Mouse (Mus musculus): Measurements from ENCODE around the gene Cdh5.
"Not testable (repeated sequence)": the region's sequence is repeated elsewhere in the genome, so short reads cannot be mapped to it uniquely, and the experiment has no call there.

Gene Cdh5

DNA sequence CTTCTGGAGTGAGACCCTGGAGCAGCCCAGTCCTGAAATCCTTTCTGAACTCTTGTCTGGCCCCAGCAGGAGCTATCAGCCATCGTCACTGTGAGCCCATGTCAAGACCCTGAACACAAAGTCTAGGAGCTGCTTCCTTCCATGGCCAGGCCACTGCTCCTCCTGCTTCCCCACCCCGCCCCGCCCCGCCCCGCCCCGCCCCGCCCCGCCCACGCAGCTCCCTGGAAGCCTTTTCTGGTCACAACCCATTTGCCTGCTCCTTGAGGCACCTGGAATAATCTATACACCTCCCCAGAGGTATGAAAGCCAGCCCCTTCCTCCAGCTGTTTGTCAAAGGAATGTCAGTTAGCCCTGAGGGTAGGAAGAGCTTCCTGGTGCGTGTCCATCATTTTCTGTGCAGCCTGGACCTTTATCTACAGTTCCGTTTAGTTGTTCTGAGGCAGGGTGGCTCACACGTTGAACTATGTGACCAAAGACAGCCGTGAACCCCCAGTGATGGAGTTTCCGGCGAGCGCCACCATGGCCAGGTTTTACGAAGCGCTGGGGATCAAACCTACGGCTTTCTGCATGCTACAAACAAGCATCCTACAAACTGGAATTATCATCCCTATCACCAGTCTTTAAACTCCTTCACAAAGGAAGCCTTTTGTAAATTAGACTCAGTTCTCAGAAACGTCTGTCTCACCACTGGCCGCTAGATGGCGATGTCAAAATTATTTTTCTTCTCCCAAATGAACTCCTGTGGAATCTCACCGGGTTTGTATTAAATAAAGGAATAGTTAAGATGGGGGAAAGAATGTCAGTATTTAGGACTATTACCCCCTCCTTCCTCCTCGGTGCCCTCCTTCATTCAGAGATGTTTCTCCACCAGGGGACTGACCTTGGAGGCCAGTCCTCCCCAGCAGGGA is 10.2 kb upstream of the Cdh5 start:
- not testable (repeated sequence) for DNase-seq (ENCODE audit: low spot score in 2 of 2)

- no peak for DNase-seq (ENCODE audit: low spot score in 2 of 2)
These were observed 8.1 kb upstream of the Cdh5 start for GRCm38 (mm10) chr8:104093336-104093735.

DNA sequence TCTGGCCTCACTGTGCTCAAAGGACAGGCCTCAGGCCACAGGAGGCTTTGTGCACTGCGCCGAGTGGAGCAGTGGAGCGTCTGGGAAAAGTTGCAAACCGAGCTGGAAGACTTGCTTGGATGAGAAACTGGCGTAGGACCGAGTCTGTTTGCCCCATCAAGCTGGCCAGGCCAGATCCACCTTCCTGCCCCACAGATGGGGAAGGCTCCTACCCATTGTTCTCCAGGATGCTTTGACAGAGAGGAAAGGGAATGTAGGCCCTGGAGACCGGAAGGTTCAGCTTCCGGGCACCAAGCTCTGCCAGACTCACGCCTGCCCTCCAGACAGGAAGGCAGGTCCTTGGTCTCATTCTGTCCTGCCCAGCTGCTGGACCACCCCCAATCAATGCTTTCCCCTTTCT is 5.8 kb upstream of the Cdh5 start:
- DNase-seq (ENCODE audit: low spot score in 2 of 2) = no peak

GRCm38 (mm10) chr8:104096644-104097043 is 4.8 kb upstream of the Cdh5 start:
- DNase-seq (ENCODE audit: low spot score in 2 of 2) = no peak

GRCm38 (mm10) chr8:104098671-104099346 is 2.6 kb upstream of the Cdh5 start:
- DNase-seq (ENCODE audit: low spot score in 2 of 2) = peak; percentile 27 to 62

DNA sequence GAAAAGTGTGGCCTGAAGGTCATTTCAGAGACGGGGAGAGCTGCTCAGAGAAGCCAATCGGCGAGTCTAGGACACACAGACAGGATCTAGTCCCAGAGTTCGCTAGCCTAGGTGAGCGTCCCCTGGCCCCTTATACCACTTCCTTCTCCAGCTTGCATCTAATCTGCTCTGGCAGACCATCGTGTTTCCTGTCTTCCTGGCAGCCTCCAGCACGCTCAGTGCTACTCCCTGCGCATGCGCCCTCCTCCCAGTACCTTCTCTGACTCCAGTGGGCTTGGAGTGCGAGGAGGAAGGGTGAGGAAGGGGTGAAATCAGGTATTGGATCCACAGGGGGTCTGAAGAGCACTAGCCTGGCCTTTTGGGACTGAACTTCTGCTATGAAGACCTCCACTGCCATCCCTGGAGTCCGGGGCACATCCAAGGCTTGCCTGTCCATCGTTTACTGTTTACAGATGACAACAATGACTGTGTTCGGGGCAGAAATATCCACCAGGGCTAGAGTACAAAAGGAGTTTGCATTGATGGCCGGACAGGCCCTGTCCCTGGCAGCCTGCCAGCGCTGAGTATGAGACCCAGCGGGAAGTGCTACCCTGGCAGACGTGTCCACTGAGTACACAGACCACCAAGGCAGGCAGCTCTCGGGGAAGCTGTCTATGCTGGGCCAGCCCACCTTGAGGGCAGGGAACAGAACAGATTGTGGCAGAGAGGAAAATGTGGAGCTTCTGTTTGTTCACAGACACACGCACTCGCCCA is 1.9 kb upstream of the Cdh5 start:
- peak; percentile 25 to 27 for DNase-seq (ENCODE audit: low spot score in 2 of 2)

GRCm38 (mm10) chr8:104100724-104101123 is 701 bp upstream of the Cdh5 start:
- DNase-seq (ENCODE audit: low spot score in 2 of 2) = not testable (repeated sequence)

GRCm38 (mm10) chr8:104103462-104103861 is 2.0 kb downstream of the Cdh5 start:
- no peak for DNase-seq (ENCODE audit: low spot score in 2 of 2)

DNA sequence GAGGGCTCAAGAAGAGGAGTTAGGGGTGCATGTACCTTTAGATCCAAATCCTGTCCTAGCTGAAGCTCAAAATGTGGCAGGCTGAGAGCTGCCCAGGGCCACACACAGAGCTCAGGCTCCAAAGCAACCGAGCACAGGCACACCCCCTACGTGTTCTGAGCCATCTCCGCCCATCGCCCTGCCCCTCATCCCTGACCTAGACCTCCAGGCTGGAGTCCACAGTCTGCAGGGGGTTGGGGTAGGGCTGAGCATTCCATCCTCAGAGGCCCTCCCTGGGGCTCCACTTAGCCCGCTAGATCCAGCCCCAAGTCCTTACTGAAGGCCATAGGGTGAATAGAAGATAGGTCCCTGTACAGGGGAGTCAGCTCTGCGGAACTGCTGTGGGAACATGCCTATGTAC is 4.3 kb downstream of the Cdh5 start:
- no peak for DNase-seq (ENCODE audit: low spot score in 2 of 2)

DNA sequence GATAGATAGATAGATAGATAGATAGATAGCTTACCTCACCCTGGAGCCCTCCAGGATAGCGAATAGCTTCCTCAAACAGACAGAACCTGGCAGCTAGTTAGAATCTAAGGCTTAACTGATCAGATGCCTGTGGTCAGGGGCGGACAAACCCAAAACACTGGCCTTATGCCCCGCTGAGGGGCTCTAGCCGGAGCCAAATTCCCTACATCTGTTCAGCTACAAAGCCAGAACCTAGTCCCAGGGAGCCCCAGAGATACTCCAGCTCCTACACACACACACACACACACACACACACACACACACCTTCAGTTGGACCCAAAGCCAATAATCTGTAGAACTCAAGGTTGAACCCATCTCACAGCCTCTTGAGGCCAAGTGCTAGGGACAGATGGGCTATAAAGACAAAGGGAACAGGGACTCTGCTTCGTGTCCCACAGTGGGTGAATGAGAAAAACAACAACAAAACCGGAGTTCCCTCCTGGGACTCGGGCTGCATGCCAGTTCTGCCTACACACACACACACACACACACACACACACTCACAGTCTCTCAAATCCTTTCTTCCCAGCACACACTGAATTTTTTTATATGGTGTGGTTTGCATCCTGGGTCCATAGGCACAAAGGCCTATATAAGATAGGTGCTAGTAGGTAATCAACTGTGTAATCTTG is 5.0 kb downstream of the Cdh5 start:
- no peak for DNase-seq (ENCODE audit: low spot score in 2 of 2)

- DNase-seq (ENCODE audit: low spot score in 2 of 2) = no peak
These were observed 5.7 kb downstream of the Cdh5 start for GRCm38 (mm10) chr8:104107111-104107510.

DNA sequence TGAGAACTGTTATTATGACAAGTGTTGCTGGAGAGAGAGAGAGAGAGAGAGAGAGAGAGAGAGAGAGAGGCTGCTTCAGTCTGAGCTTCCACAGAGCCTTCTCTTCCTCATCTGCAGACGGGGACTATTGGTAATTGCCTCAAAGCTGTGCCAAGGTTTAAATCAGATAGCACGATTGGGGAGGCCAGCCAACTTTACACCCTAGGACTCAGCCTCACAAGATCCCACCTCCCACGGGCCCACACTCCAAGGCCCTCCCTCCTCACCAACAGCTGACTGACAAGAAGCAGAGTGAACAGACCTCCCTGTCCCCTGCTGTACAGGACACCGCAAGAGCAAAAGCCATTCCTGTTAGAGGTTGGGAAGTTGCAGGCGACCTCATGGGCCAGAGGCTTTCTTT is 6.6 kb downstream of the Cdh5 start:
- no peak for DNase-seq (ENCODE audit: low spot score in 2 of 2)

DNA sequence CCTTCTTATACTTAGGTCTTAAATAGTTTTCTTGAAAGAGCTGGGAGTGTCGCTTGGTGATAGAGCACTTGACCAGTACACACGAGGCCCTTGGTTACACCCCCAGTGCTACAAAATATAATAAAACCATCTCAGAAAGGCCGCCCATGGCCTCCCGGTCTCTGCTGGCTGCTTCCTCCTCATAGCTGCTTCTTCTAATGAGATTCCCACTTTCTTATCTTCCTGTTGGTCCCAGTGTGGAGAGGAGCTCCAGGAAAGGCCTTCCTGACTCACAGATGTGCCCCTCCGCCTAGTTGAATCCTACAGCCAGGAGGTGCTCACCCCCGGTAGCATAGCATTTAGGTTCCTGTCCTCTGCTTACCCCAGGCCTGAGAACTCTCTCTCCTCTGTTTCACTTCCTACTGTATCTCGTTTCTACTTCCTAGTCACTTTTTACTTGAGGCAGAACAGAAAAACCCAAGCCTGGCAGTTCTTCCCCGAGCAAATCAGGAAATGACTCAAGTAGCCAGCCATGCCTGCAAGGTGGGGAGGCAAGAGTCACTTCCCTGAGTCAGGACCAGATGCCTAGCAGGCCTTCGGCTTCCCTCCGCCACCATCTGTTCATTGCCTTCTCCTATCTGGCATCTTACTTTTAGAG is 9.2 kb downstream of the Cdh5 start:
- peak in 1 of 2 experiments; percentile 17 for DNase-seq (ENCODE audit: low spot score in 2 of 2)

DNA sequence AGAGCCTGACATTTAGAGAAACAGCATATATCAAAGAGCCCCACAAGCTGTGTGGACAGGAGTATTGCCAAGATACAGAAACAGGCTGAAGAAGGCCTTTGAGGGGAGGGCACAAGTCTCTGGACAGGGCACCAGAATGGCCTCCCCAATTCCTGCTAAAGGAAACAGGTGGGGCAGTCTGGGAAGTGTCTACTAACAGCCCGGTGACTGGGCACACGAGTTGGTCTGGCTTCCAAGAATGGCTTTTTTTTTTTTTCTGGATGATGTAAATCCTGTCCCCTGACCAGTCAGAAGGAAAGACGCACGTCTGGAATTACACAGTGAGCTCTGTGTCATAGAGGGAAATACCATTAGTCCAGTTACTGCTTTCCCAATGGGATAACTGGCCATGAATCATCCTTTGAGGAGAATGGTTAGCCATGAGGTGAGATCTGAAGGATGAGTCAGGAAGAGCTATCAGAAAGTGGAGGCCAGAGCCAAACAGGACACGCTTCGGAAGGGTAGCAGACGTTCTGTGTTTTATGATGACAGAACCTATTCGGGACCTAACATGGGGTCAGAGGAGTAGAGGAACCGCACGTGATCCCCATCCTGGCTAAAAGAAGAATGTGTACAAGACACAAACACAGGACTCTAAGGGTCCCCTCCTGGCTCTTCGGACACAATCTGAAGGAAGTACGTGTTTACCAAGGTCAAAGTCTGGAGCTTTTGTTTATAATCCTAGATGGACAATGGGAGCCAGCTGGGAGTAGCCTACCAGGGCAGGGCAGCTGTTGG is 20.4 kb downstream of the Cdh5 start:
- no peak for DNase-seq (ENCODE audit: low spot score in 2 of 2)

DNA sequence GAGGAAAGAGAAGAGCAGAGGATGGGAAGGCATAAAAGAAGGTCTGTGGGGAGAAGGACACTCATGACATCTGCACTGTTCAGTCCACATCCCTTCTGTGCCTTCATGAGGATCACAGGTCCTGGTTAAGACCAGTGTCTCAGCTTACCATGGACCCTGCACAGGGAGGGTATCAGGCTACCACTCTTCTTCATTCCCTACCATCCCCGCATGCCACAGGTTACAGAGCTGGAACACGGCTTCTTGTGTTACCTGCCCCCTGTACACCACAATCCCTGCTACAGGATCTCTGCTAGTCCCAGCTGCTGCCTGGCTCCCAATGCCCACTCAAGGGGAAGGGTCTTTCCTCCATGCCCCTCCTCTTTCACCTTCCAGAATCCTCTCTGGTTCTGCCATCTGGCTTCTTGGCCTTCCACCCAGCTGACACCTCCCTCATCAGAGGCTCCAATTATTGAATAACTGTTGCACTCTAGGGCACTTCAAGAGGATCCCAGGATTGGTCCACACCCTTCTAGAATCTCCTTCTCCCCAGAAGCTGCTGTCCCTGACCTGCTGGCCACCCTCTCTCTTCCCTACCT is 21.7 kb downstream of the Cdh5 start:
- DNase-seq (ENCODE audit: low spot score in 2 of 2) = no peak

- DNase-seq (ENCODE audit: low spot score in 2 of 2) = no peak
These were observed 23.1 kb downstream of the Cdh5 start for GRCm38 (mm10) chr8:104124534-104124933.

DNA sequence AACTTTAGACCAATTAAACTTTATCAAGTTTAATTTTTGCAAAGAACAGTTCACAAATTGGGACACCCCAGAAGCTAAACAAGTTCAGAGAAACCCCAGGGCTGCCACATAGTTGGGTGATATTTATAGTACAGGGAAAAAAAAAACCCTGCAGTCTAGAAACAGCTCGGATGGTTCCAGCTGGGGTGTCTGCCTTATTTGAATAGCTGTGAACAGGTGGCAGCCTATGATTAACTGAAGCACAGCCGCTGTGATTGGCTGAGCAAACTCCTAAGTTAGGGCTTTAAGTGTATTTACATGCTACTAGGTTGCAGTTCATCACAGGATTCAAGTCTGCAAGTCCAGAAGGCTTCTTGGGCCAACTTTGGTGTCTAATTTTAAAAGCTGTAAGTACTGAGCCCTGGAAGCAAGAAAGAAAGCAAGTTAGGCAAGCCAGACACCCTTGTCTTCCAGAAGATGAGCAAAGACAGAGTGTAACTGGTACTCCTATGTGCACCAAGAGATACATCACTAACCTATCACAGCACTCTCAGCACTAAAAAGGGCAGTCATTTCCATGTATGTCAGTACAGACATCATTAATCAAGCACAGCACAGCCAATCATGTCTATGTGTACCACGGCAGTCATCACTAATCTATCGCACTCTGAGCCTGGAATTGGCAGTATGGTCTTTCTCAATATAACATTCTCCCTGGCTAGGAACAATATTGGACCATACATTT is 25.9 kb downstream of the Cdh5 start:
- DNase-seq (ENCODE audit: low spot score in 2 of 2) = peak in 1 of 2 experiments; percentile 19

- no peak for DNase-seq (ENCODE audit: low spot score in 2 of 2)
These were observed 29.5 kb downstream of the Cdh5 start for GRCm38 (mm10) chr8:104130916-104131315.

DNA sequence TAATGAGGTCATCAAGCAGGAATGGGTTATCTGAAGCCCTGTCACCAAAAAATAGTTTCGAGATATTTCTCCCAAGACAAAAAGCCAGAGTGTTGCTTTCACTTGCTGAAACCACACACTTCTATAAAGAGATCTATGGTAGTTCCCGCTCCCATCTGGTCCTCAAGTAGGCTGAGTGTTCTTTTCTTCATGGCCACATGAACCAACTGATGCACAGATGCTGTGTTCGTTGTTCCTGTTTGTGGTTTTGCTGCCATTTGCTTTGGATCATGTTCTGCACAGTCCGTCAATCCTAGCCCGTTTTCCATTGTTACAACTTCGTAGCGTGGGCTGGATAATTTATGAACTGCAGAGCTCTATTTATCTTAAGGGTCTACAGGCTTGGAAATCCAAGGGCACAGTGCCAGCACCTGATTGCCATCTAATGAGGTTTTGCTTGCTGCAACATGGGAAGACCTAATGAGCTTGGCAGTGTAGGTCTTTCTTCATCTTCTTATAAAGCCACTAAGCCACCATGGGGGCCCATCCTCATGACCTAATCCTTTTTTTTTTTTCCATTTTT is 30.1 kb downstream of the Cdh5 start:
- DNase-seq (ENCODE audit: low spot score in 2 of 2) = no peak

All from spleen, postnatal 14 days (tissue).